Mouse (Mus musculus) forebrain, embryonic 14.5 days (tissue): ENCODE results near the gene Fam169a. TPM values are rescaled to one million over a fixed set of nuclear protein-coding genes. Genes with fewer than 3 reads are reported as not detected.
A peak's percentile ranks its signal among the peaks of the same experiment; 100 is the strongest.

Source experiments
- ATAC-seq: fragments of 200-750 bp; cut with Nextera tagmentation; 2 replicates; pipeline ENCODE4 v1.8.0; 2017; ENCODE audit warnings: mild to moderate bottlenecking, moderate library complexity
- DNase-seq: peaks from one replicate; pipeline ENCODE4 v3.0.0-alpha.2; 2015; ENCODE audit warnings: low spot score
- H3K27ac ChIP-seq: fragments of 300-500 bp; sonication (generic); 2 replicates; pipeline ENCODE4 v1.5.1; 2014; ENCODE audit warnings: low read depth, mild to moderate bottlenecking, control low read depth, low read length, moderate library complexity
- H3K27me3 ChIP-seq: fragments of 300-500 bp; sonication (generic); replicated peaks from 2 replicates; pipeline ENCODE4 v1.6.1; 2014; ENCODE audit warnings: low read length, control low read depth, mixed read lengths; ENCODE audit not compliant: control insufficient read depth, insufficient read depth
- H3K36me3 ChIP-seq: fragments of 300-500 bp; sonication (generic); 2 replicates; pipeline ENCODE4 v1.6.1; 2014; ENCODE audit warnings: low read length, control low read depth; ENCODE audit not compliant: control insufficient read depth, insufficient read depth
- H3K4me1 ChIP-seq: fragments of 300-500 bp; sonication (generic); 2 replicates; pipeline ENCODE4 v1.6.1; 2014; ENCODE audit warnings: antibody characterized with exemption, low read length, control low read depth; ENCODE audit not compliant: control insufficient read depth, insufficient read depth
- H3K4me2 ChIP-seq: fragments of 300-500 bp; sonication (generic); 2 replicates; pipeline ENCODE4 v1.6.1; 2014; ENCODE audit warnings: mild to moderate bottlenecking, control low read depth, low read length
- H3K4me3 ChIP-seq: fragments of 300-500 bp; sonication (generic); 2 replicates; pipeline ENCODE4 v1.5.1; 2014; ENCODE audit warnings: low read depth, low read length, control low read depth
- H3K9ac ChIP-seq: fragments of 300-500 bp; sonication (generic); 2 replicates; pipeline ENCODE4 v1.6.1; 2014; ENCODE audit warnings: mild to moderate bottlenecking, low read length, control low read depth, moderate library complexity
- H3K9me3 ChIP-seq: fragments of 300-500 bp; sonication (generic); replicated peaks from 2 replicates; pipeline ENCODE4 v1.6.1; 2016; ENCODE audit warnings: low read length, control low read depth, mixed read lengths; ENCODE audit not compliant: control insufficient read depth
- WGBS: fragments of 180-500 bp; shearing (Covaris S2); extraction: QIAGEN DNeasy Blood & Tissue Kit; methylation state at CpG from one replicate; pipeline ENCODE4 v1.1.7; 2014; 5-methylcytosine and 5-hydroxymethylcytosine counted together
- polyA plus RNA-seq: library from polyadenylated mRNA; unstranded; fragments of >200 nt; fragmentation: Nextera tagmentation; extraction: Ambion mirVana; gene quantifications from 2 replicates; pipeline ENCODE4 v1.2.1, GENCODE M21; 2014

The Fam169a gene
- polyA plus RNA-seq: 14.9 and 18.1 TPM in 2 replicates

DNA sequence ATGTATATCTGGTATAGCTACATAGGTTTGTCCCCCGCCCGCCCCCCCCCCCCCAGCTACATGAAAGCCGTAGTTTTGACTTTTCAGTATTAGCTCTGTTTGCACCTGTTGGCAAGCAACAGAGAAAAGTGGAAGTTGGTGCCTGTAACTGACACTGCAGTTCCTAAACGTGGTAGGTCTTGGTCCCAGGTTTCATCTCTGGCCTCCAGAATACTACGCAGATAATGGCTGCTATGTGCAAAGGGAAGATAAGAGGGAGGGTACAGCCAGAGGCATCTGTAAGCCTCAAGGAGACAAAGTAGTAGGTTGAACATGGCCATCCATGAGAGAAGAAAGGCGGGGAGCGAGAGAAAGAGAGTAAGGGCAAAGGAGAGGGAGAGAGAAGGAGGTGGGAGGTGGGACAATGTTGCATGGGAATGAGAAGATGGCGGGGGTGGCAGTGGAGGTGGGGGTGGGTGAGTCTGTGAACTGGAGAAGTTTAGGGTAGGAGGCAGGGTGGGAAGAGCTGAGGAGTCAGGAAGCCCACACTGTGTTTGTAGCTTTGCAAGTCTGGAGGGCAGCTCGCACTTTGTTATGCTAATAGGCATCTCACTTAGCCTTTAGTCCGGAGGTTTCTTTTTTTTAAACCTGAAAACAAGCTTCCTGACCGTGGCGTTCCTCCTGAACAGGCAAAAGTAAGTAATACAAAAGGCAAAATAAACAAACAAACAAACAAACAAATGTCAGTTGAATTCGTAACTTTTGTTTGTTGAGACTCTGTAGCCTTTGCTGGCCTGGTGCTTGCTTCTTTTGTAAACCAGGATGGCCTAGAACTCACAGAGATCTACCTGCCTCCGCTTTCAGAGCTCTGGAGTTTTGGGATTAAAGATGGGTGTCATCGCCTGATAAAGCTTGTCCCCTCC, at the start of gene Fam169a:
Fam169a (plus strand) TSS at position 638 of the 902 bp plus-strand sequence.
- no peaks in the 10 kb centered on the region for H3K4me1 ChIP-seq
- WGBS: 40% methylated on average over 15 of the region's 15 CpGs

DNA sequence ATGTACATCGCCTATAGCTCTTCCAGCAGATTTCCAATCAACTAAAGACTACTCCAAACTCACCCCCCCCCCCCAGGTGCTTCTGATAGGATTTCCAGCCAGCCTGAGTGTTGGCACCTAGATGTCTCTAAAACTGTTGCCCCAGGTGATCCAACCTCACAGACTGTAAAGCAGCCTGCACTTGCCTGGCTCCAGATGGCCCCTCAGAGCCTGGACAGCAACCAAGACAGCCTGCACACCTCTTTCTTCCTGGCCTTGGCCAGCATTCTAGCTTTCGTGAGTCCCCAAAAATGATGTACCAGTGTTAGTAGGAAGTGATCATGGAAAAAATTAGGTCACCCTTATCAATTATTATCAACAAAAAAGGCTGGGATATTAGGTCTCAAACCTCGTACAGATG, 49.4 kb upstream of the Fam169a start:
- Histone ChIP-seq H3K27ac (no peak overlapping the region), H3K36me3 (no peaks in the 10 kb centered on the region), H3K4me1 (no peaks in the 10 kb centered on the region), H3K9ac (no peak overlapping the region), H3K27me3 (no peaks in the 10 kb centered on the region), H3K9me3 (no peaks in the 10 kb centered on the region), H3K4me3 (no peak overlapping the region), H3K4me2 (no peak overlapping the region)
- 87% methylated on average over 3 of the region's 3 CpGs for WGBS
- ATAC-seq: no peak
- no peak for DNase-seq

More for the DNA sequence above, at the start of gene Fam169a:
- DNase-seq (no peak), ATAC-seq (no peak)
- Histone ChIP-seq H3K9ac (no peak within 1 kb of the TSS), H3K27me3 (0 out of 2 replicates have a peak, but pooled peaks cover 3% of the 10 kb centered on the region), H3K27ac (no peak within 1 kb of the TSS), H3K4me3 (no peak within 1 kb of the TSS), H3K4me2 (no peak within 1 kb of the TSS), H3K36me3 (no peaks in the 10 kb centered on the region), H3K9me3 (no peaks in the 10 kb centered on the region)

DNA sequence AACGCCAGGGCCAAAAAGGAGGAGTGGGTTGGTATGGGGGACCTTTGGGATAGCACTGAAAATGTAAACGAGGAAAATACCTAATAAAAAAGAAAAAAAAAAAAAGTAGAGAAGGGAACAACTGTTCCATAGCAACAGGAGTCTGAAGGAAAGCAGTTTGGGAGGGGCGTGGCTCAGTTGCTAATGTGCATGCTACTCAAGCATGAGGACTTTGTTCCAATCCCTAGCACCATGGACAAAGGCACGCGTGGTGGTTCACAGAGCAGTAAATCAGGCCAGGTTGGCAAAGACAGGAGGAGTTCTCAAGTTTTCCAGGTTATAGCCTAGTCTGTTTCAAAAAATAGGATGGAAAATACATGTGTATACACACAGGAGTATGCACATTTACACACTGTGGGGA, 47.0 kb upstream of the Fam169a start:
- no peak for DNase-seq
- ATAC-seq: no peak
- H3K36me3 ChIP-seq: no peaks in the 10 kb centered on the region
- 69% methylated on average over 5 of the region's 5 CpGs for WGBS
- no peak overlapping the region for H3K27ac ChIP-seq
- H3K9me3 ChIP-seq: no peaks in the 10 kb centered on the region
- no peak overlapping the region for H3K4me2 ChIP-seq
- H3K27me3 ChIP-seq: no peaks in the 10 kb centered on the region
- H3K4me1 ChIP-seq: no peaks in the 10 kb centered on the region
- H3K4me3 ChIP-seq: no peak overlapping the region
- H3K9ac ChIP-seq: no peak overlapping the region

DNA sequence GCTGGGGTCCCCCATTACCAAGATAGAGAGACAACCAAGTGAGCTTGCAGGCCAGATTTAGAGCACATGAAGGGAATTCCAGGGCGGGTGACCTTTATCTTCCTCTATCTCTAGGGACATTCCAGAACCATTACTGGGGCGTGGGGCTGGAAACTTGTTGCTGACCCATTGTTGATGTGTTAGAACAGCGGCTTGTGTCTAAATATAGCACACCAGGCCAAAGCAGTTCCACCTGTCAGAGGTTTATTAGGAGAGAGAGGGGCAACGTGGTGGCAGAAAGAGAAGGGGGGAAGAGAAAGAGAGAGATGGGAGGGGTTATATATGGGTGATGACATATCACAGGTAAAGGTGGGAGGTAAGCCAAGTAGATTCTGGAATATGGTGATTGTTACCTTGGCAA, 45.2 kb upstream of the Fam169a start:
- no peak overlapping the region for H3K4me3 ChIP-seq
- DNase-seq: no peak
- WGBS: 65% methylated on average over 4 of the region's 4 CpGs
- no peaks in the 10 kb centered on the region for H3K4me1 ChIP-seq
- H3K36me3 ChIP-seq: no peaks in the 10 kb centered on the region
- H3K9me3 ChIP-seq: no peaks in the 10 kb centered on the region
- H3K27ac ChIP-seq: no peak overlapping the region
- ATAC-seq: no peak
- H3K9ac ChIP-seq: no peak overlapping the region
- no peaks in the 10 kb centered on the region for H3K27me3 ChIP-seq
- no peak overlapping the region for H3K4me2 ChIP-seq

DNA sequence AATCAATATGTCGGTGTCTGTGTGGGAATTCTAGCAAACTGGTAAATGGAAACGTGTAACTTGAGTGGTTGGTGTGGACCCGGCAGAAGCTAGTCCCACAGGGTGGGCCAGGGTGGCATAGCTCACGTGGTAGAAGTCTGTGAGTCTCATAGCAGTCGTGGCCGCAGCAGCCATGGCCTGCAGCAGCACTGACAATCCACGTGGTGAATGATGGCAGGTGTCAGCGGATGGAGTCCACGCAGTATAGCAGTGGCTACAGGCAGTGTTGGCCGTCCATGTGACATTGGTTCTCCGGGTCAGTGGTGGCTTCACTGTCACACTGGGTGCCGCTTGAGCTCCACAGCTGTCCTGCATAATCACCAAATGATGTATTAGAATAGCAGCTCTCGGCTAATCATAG, 37.0 kb upstream of the Fam169a start:
- H3K9ac ChIP-seq: no peak overlapping the region
- no peaks in the 10 kb centered on the region for H3K36me3 ChIP-seq
- no peak overlapping the region for H3K4me2 ChIP-seq
- H3K9me3 ChIP-seq: no peaks in the 10 kb centered on the region
- H3K4me3 ChIP-seq: no peak overlapping the region
- H3K27ac ChIP-seq: no peak overlapping the region
- DNase-seq (no peak), ATAC-seq (no peak)
- no peaks in the 10 kb centered on the region for H3K27me3 ChIP-seq
- WGBS: 94% methylated on average over 13 of the region's 13 CpGs
- H3K4me1 ChIP-seq: no peaks in the 10 kb centered on the region

DNA sequence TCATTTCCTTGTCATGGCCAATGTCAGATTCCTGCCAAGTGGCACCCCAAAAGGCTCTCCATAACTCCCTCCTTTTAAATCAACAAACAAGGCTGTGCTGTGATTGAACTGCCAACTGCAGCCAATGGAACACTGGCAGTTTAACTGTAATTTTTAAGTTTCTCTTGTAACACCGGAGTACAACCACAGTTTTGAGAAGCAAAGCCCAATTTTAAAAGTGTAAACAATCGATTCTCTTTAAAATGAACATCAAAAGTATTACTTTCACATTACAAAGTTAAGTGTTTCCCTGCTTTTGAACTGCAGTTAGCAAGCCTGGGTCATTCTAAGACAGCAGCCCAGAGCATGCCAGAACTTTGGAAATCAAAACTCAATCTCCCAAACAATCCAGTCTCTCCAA, 32.8 kb upstream of the Fam169a start, which contains the start of gene 1700029F12Rik:
1700029F12Rik (minus strand) TSS at position 101 of the 400 bp plus-strand sequence.
- H3K36me3 ChIP-seq: no peaks in the 10 kb centered on the region
- H3K27ac ChIP-seq: no peak within 1 kb of the TSS
- H3K4me3 ChIP-seq: no peak within 1 kb of the TSS
- H3K9ac ChIP-seq: no peak within 1 kb of the TSS
- no peaks in the 10 kb centered on the region for H3K9me3 ChIP-seq
- H3K4me2 ChIP-seq: no peak within 1 kb of the TSS
- DNase-seq: no peak
- no peaks in the 10 kb centered on the region for H3K4me1 ChIP-seq
- ATAC-seq: no peak
- no peaks in the 10 kb centered on the region for H3K27me3 ChIP-seq
- WGBS: 84% methylated on average over 2 of the region's 2 CpGs

DNA sequence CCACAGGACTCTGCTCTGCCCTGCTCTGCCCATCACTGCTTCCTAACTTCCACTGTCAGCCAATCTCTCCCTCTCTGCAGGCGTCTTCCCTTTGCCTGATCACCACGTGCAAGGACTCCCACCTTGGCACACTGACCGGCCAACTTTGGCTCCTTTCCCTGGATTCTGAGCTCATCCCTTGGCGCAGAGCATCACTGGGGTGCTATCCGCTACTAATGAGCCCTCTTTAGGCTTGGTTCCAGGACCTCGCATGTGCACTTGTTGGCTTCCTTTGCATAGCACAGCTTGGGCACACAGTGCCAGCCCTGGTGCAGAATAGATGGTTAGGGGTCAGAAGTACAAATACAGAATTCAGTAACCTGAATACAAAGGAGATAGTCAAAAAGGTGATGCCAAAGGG, 15.9 kb upstream of the Fam169a start:
- H3K4me1 ChIP-seq: no peaks in the 10 kb centered on the region
- 46% methylated on average over 6 of the region's 6 CpGs for WGBS
- ATAC-seq (peak; percentile 62; the same call in 1 of the 2 replicates), DNase-seq (peak; percentile 78)
- no peaks in the 10 kb centered on the region for H3K9me3 ChIP-seq
- H3K36me3 ChIP-seq: no peaks in the 10 kb centered on the region
- no peak overlapping the region for H3K9ac ChIP-seq
- H3K4me3 ChIP-seq: no peak overlapping the region
- no peak overlapping the region for H3K4me2 ChIP-seq
- no peak overlapping the region for H3K27ac ChIP-seq
- no peaks in the 10 kb centered on the region for H3K27me3 ChIP-seq

DNA sequence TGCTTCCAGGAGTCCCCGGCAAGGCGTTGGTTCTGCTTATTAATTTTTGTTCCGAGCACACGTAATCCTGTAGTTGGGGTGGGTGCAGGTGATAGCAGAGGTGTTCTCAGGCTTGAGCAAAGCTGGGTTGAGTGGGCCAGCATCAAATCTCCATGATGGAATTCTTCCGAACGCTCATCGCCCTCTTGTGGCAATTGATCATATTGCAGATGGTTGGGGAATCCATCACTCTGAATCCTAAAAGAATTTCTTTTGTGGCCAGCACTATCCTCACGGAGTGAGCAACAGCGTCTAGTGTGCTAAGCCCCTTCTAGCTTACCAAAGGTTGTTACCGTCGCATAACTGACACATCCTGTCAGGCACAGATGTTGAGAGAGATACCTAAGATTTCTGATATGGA, 14.4 kb upstream of the Fam169a start:
- Histone ChIP-seq H3K4me1 (no peaks in the 10 kb centered on the region), H3K27me3 (no peaks in the 10 kb centered on the region), H3K9ac (no peak overlapping the region), H3K36me3 (no peaks in the 10 kb centered on the region), H3K9me3 (no peaks in the 10 kb centered on the region), H3K4me2 (no peak overlapping the region), H3K4me3 (no peak overlapping the region), H3K27ac (no peak overlapping the region)
- DNase-seq: peak; percentile 88
- WGBS: 11% methylated on average over 11 of the region's 11 CpGs
- ATAC-seq: peak; percentile 62; the same call in 1 of the 2 replicates

DNA sequence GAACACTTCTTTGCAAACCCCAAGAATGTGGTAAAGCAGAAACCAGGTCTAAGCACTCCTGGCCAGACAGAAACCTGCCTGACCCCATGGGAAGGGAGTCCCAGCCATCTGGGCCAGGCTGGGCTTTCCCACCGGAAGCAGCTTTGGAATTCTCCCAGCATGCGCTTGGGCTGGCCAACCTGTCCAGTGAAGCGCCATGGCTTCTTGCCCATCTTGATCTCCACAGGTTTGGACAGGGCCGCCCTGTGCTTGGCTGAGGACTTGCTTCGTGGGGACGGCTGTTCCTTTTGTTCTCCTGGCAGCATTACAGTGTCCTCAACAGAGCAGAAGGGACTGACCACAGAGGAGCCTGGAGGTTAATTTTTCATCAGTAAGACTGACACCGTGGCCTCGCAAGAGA, 13.2 kb upstream of the Fam169a start:
- H3K4me1 ChIP-seq: no peaks in the 10 kb centered on the region
- H3K36me3 ChIP-seq: no peaks in the 10 kb centered on the region
- no peak overlapping the region for H3K27ac ChIP-seq
- ATAC-seq (no peak), DNase-seq (no peak)
- no peak overlapping the region for H3K4me3 ChIP-seq
- H3K9ac ChIP-seq: no peak overlapping the region
- WGBS: 72% methylated on average over 8 of the region's 8 CpGs
- no peaks in the 10 kb centered on the region for H3K9me3 ChIP-seq
- no peaks in the 10 kb centered on the region for H3K27me3 ChIP-seq
- no peak overlapping the region for H3K4me2 ChIP-seq
